22 mouse cellular contexts compared by ENCODE assay signal in the genomic region with DNA sequence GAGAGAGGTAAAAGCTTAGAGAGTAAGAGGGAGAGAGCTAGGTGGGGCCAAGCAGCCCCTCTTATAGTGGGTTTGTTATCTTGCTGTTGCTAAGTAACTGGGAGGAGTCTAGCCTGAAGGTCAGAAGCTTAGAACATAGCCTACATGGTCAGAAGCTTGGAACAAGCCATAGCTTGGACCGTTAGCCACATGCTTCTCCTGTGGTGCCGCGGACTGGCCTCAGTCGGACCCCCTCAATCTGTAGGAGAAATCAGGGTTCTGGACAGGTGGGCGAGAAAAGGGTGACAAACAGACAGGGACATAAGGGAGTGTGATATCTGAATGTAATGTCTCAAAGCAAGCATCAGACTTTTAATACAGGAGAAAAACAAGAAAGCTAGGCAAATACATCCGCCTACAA.
"Had no signal": no experiment of that assay in that cellular context is flagged by ENCODE, and none has a peak within 500 bp of the region (broad histone marks: within the 10 kb centered on the region; RNA-seq: fewer than 3 reads in every experiment).

No protein-coding gene starts in this region.

- H3K4me3 ChIP-seq: lung, embryonic 15.5 days; megakaryocyte, embryonic 14.5 days; midbrain, embryonic 13.5 days; midbrain, embryonic 15.5 days; myocyte; neural tube, embryonic 13.5 days; neural tube, embryonic 15.5 days had no signal

- ATAC-seq: liver, postnatal 0 days; lung, postnatal 0 days; midbrain, embryonic 13.5 days; midbrain, embryonic 15.5 days had no signal

- H3K9me3 ChIP-seq: lung, embryonic 15.5 days; megakaryocyte, embryonic 14.5 days; midbrain, embryonic 13.5 days; midbrain, embryonic 15.5 days; neural tube, embryonic 13.5 days; neural tube, embryonic 15.5 days had no signal

- H3K27me3 ChIP-seq: lung, embryonic 15.5 days; megakaryocyte, embryonic 14.5 days; midbrain, embryonic 13.5 days; midbrain, embryonic 15.5 days; neural tube, embryonic 13.5 days; neural tube, embryonic 15.5 days had no signal

- H3K9ac ChIP-seq: liver, postnatal 0 days; lung, embryonic 15.5 days; midbrain, embryonic 13.5 days; midbrain, embryonic 15.5 days; neural tube, embryonic 13.5 days; neural tube, embryonic 15.5 days had no signal

- H3K27ac ChIP-seq: lung, embryonic 15.5 days; macrophage; midbrain, embryonic 13.5 days; midbrain, embryonic 15.5 days; neural tube, embryonic 13.5 days; neural tube, embryonic 15.5 days had no signal

- H3K36me3 ChIP-seq: lung, embryonic 15.5 days; midbrain, embryonic 13.5 days; midbrain, embryonic 15.5 days; neural tube, embryonic 13.5 days; neural tube, embryonic 15.5 days had no signal

- DNase-seq: liver, postnatal 0 days; lung, adult 2 months; lung, postnatal 14 days; lung, postnatal 36 days; retina, postnatal 1 day; right cerebral cortex, adult 18-20 months; right cerebral cortex, postnatal 25 days; right cerebral cortex, postnatal 4 days; spleen, adult 18-20 months; thymus, adult 18-20 months; thymus, postnatal 14 days; thymus, postnatal 36 days had no signal

- H3K4me1 ChIP-seq: lung, embryonic 15.5 days; midbrain, embryonic 13.5 days; midbrain, embryonic 15.5 days; neural tube, embryonic 13.5 days; neural tube, embryonic 15.5 days had no signal

- H3K4me2 ChIP-seq: lung, embryonic 15.5 days; midbrain, embryonic 11.5 days; midbrain, embryonic 13.5 days; midbrain, embryonic 15.5 days; neural tube, embryonic 13.5 days; neural tube, embryonic 15.5 days had no signal
